Mouse (Mus musculus) ES-Bruce4 (cell line): ENCODE data around the gene Calm1.

Experiments
- CTCF ChIP-seq: IDR thresholded peaks from one replicate; pipeline ENCODE4 v1.8.1; 2011; ENCODE audit warnings: low read depth, low read length
- POLR2A ChIP-seq: IDR thresholded peaks from one replicate; pipeline ENCODE4 v1.8.1; 2011; ENCODE audit warnings: low read length; ENCODE audit not compliant: insufficient read depth

GRCm38 (mm10) chr12:100221608-100222321 is 22.5 kb downstream of the Calm1 start:
- TF ChIP-seq CTCF = no peak
- no peak for TF ChIP-seq POLR2A
